Mouse (Mus musculus) megakaryocyte-erythroid progenitor cell, adult 5 weeks (primary cell): ENCODE measurements around the gene Zfp12. TPM values are rescaled to one million over a fixed set of nuclear protein-coding genes. Genes with fewer than 3 reads are reported as not detected.

Experiments
- polyA plus RNA-seq: library from polyadenylated mRNA; stranded (reverse); fragments of >175 nt; gene quantifications from 2 replicates; pipeline ENCODE4 v1.2.3, GENCODE M21; 2012

The Zfp12 gene
- polyA plus RNA-seq, result 3.2 and 4.8 TPM in 2 replicates

DNA sequence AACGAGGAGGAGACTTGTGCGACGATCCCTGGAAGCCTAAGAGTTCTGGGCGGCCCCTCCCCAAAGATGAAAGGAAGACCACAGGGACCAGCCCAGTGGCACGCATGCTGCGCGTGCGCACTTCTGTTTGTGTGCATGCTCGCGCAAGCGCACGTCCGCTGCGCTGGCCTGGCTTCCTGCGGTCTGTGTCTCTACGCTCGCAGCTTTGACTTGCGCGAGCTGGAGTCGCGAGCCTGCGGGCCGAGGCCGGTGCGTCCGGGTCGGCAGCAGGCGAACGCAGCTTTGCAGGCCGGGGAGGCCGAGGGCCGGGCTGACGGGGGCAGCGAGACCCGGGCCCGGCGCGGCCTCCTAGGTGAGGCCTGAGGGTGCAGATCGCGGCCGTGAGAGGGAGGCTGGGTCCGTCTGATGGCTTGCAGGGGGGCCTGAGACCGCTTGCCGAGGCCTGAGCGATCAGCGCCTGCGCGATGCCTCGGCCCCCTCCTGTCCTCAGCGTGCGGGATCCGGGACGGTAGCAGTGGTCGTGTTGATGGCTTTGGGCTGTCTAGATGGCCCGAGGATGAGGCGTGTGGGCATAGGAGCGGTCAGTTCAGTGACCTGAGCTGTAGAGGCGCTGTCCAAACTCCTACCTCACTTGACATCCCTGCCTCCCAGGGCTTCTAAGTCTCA lies at the start of gene Zfp12:
Zfp12 (plus strand) TSS at position 136 of the 666 bp plus-strand sequence.

DNA sequence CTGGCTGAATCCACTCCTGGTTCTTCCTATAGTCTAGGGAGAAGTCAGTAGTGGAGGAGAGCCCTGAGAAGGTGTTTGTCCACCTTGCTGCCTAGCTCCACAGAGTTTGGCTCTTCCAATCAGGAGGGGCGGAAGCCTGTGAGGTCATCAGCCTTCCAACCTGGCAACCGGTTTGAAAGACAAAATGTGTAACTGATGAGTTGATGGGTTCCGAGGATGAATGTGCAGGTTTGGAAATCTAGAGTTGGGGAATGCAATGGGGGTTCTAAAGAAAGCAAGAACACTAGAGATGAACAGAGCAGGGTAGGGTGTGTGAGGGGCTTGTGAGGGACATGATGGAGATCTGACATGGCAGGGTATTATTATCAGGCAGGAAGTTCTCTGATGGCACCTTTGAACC lies 8.2 kb upstream of the Zfp12 start, which contains the start of gene Spdye4a:
Spdye4a (minus strand) TSS at position 101 of the 400 bp plus-strand sequence.

GRCm38 (mm10) chr5:143269363-143270150 lies 34.6 kb downstream of the Zfp12 start, which contains the start of gene Zfp316:
TSS of gene Zfp316 (minus strand) at chr5:143270022.

DNA sequence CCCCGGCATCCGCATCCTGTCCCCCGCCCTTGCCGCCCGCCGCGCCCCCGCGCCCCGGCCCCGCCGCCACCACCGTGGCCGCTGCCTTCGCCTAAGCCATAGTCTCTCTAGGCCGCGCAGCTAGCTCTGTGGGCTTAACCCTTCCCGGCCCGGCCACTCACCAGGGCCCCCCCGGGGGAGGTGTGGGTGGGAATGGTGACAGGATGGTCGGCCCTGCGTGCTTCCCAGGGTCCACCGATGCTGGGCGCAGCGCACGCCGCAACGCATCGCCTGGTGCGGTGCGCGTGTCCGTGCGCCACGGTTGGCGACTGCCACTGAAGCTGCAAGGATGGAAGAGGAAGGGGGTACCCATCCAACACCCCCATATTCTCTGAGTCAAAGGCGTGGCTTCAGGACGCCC lies 58.4 kb downstream of the Zfp12 start, which contains the start of gene Zfp853:
Zfp853 (minus strand) TSS at position 220 of the 400 bp plus-strand sequence.

Other genes starting within 250 kb of the Zfp12 start
- gene Rnf216, start 122.2 kb upstream of the Zfp12 start, polyA plus RNA-seq, result 30.2 and 35.6 TPM in 2 replicates
- not detected in 2 replicates for gene Olfr718-ps1, start 87.6 kb upstream of the Zfp12 start, polyA plus RNA-seq
- 1.5 and 2.2 TPM in 2 replicates for gene Rbak, start 54.4 kb upstream of the Zfp12 start, polyA plus RNA-seq
- not detected in 2 replicates for gene Spdye4b, start 54.1 kb upstream of the Zfp12 start, polyA plus RNA-seq
- gene Spdye4a, start 8.3 kb upstream of the Zfp12 start, polyA plus RNA-seq, result not detected in 2 replicates
- gene Zfp316, start 34.9 kb downstream of the Zfp12 start, polyA plus RNA-seq, result 7.6 and 10.0 TPM in 2 replicates
- gene Zfp853, start 58.5 kb downstream of the Zfp12 start, polyA plus RNA-seq, result 0.17 and 0.20 TPM in 2 replicates
- gene E130309D02Rik, start 80.2 kb downstream of the Zfp12 start, polyA plus RNA-seq, result 108 and 111 TPM in 2 replicates
- gene Zdhhc4, start 94.1 kb downstream of the Zfp12 start, polyA plus RNA-seq, result 81.5 and 83.9 TPM in 2 replicates
- gene Grid2ip, start 122.2 kb downstream of the Zfp12 start, polyA plus RNA-seq, result 0.03 TPM in 1 of 2 replicates, not detected in the other
- 37.7 and 58.5 TPM in 2 replicates for gene Kdelr2, start 168.7 kb downstream of the Zfp12 start, polyA plus RNA-seq
- 5.4 and 9.0 TPM in 2 replicates for gene Daglb, start 229.4 kb downstream of the Zfp12 start, polyA plus RNA-seq